Mouse (Mus musculus) neural tube, embryonic 11.5 days (tissue): ENCODE measurements at regions not wholly inside any gene's neighbourhood (a gene's known extent, or its start where the extent isn't known, plus 50 kb on each side); places are given as distances from the start of the nearest gene placed in this dataset.

Experiments used
- ATAC-seq: fragments of 200-750 bp; cut with Nextera tagmentation; 2 replicates; pipeline ENCODE4 v1.8.0; 2017; ENCODE audit warnings: moderate number of reproducible peaks, mild to moderate bottlenecking, moderate TSS enrichment, moderate library complexity; ENCODE audit not compliant: insufficient read depth, low FRiP score, low TSS enrichment
- DNase-seq: peaks from one replicate; pipeline ENCODE4 v3.0.0-alpha.2; 2015; ENCODE audit warnings: low spot score
- H3K27ac ChIP-seq: fragments of 300-500 bp; sonication (generic); 2 replicates; pipeline ENCODE4 v1.5.1; 2014; ENCODE audit warnings: low read depth, mild to moderate bottlenecking, low read length
- H3K27me3 ChIP-seq: fragments of 300-500 bp; sonication (generic); 2 replicates; pipeline ENCODE4 v1.6.1; 2014; ENCODE audit warnings: mild to moderate bottlenecking, low read length, mixed read lengths; ENCODE audit not compliant: control insufficient read depth, insufficient read depth
- H3K36me3 ChIP-seq: fragments of 300-500 bp; sonication (generic); 2 replicates; pipeline ENCODE4 v1.6.1; 2014; ENCODE audit warnings: mild to moderate bottlenecking, low read length, moderate library complexity, mixed read lengths; ENCODE audit not compliant: control insufficient read depth, insufficient read depth
- H3K4me1 ChIP-seq: fragments of 300-500 bp; sonication (generic); 2 replicates; pipeline ENCODE4 v1.6.1; 2014; ENCODE audit warnings: low read length, mixed read lengths; ENCODE audit not compliant: control insufficient read depth, insufficient read depth
- H3K4me2 ChIP-seq: fragments of 300-500 bp; sonication (generic); 2 replicates; pipeline ENCODE4 v1.6.1; 2014; ENCODE audit warnings: low read depth, mild to moderate bottlenecking, moderate library complexity
- H3K4me3 ChIP-seq: fragments of 300-500 bp; sonication (generic); 2 replicates; pipeline ENCODE4 v1.5.1; 2014; ENCODE audit warnings: low read depth, low read length
- H3K9ac ChIP-seq: fragments of 300-500 bp; sonication (generic); 2 replicates; pipeline ENCODE4 v1.6.1; 2014; ENCODE audit warnings: mild to moderate bottlenecking, low read length
- H3K9me3 ChIP-seq: fragments of 300-500 bp; sonication (generic); 2 replicates; pipeline ENCODE4 v1.6.1; 2016; ENCODE audit warnings: low read length; ENCODE audit not compliant: control insufficient read depth
- WGBS: fragments of 180-500 bp; shearing (Covaris S2); extraction: QIAGEN DNeasy Blood & Tissue Kit; methylation state at CpG from one replicate; pipeline ENCODE4 v1.1.7; 2014; 5-methylcytosine and 5-hydroxymethylcytosine counted together

- Histone ChIP-seq H3K27ac (no peak overlapping the region), H3K36me3 (no peaks in the 10 kb centered on the region), H3K4me2 (no peak overlapping the region), H3K9ac (no peak overlapping the region), H3K4me1 (no peaks in the 10 kb centered on the region), H3K27me3 (no peaks in the 10 kb centered on the region), H3K9me3 (no peaks in the 10 kb centered on the region), H3K4me3 (no peak overlapping the region)
- WGBS, result 89% methylated on average over 1 of the region's 1 CpGs
- ATAC-seq (no peak), DNase-seq (no peak)
These were observed 318.1 kb downstream of the Grb14 start for GRCm38 (mm10) chr2:64706646-64707177.

GRCm38 (mm10) chr2:64695974-64696373 is 328.8 kb downstream of the Grb14 start:
- WGBS, result 71% methylated on average over 1 of the region's 1 CpGs
- Histone ChIP-seq H3K27ac (no peak overlapping the region), H3K4me2 (no peak overlapping the region), H3K9ac (no peak overlapping the region), H3K36me3 (no peaks in the 10 kb centered on the region), H3K4me3 (no peak overlapping the region), H3K4me1 (no peaks in the 10 kb centered on the region), H3K9me3 (no peaks in the 10 kb centered on the region), H3K27me3 (no peaks in the 10 kb centered on the region)
- no peak for DNase-seq
- ATAC-seq, result no peak

DNA sequence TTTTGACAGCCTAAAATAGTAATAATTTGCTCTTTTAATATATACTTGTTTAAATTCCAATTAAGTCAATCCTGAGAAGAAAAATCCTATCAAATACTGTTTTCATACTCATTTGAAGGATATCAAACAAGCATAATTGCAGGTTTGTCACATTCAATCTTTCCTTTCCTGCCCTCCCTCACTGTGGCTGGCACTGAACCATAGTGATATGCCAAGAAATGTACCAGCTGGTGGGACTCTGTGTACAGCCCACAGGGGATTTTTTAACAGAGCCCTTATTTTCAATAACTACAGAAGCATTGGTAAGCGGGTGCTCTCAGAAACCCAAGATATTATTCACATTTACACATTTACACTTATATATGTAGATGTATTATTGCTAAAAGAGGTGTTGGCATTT is 333.3 kb downstream of the Grb14 start:
- WGBS, result 85% methylated on average over 1 of the region's 1 CpGs
- Histone ChIP-seq H3K4me1 (no peaks in the 10 kb centered on the region), H3K4me2 (no peak overlapping the region), H3K9me3 (no peaks in the 10 kb centered on the region), H3K27me3 (no peaks in the 10 kb centered on the region), H3K36me3 (no peaks in the 10 kb centered on the region), H3K4me3 (no peak overlapping the region), H3K27ac (no peak overlapping the region), H3K9ac (no peak overlapping the region)
- DNase-seq, result no peak
- ATAC-seq, result no peak

DNA sequence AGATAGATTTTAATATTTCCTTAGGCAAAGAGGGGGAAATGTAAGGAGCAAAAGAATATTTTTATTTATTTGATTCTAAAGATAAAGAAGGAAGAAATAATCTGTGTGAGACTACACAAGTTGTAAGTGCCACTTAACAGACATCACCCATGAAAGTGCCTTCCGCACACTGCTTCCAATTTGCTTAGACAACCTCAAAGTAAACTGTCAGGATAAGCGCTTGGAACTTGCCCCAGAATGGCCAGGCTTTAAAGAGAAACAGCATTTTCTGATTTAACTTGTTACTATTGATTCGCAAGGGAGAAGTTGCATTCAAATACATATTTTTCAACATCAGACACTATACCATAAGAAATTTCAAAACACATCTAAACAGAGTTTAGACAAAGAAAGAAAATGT is 333.8 kb downstream of the Grb14 start:
- ATAC-seq, result no peak
- H3K4me1 ChIP-seq, result no peaks in the 10 kb centered on the region

GRCm38 (mm10) chr2:64686781-64687180 is 338.0 kb downstream of the Grb14 start:
- H3K27me3 ChIP-seq, result no peaks in the 10 kb centered on the region
- WGBS, result 87% methylated on average over 8 of the region's 8 CpGs

More for the DNA sequence above, 333.8 kb downstream of the Grb14 start:
- H3K4me2 ChIP-seq, result no peak overlapping the region
- H3K9me3 ChIP-seq, result no peaks in the 10 kb centered on the region
- DNase-seq, result no peak
- 89% methylated on average over 3 of the region's 3 CpGs for WGBS
- H3K9ac ChIP-seq, result no peak overlapping the region
- no peaks in the 10 kb centered on the region for H3K27me3 ChIP-seq
- no peak overlapping the region for H3K27ac ChIP-seq
- no peak overlapping the region for H3K4me3 ChIP-seq
- no peaks in the 10 kb centered on the region for H3K36me3 ChIP-seq

GRCm38 (mm10) chr2:64649614-64650013 is 375.2 kb downstream of the Grb14 start:
- H3K4me3 ChIP-seq, result no peak overlapping the region
- no peak for DNase-seq
- H3K27ac ChIP-seq, result no peak overlapping the region
- no peaks in the 10 kb centered on the region for H3K27me3 ChIP-seq
- no peak overlapping the region for H3K4me2 ChIP-seq
- no peaks in the 10 kb centered on the region for H3K4me1 ChIP-seq
- H3K36me3 ChIP-seq, result no peaks in the 10 kb centered on the region
- ATAC-seq, result no peak
- no peak overlapping the region for H3K9ac ChIP-seq
- H3K9me3 ChIP-seq, result no peaks in the 10 kb centered on the region
- WGBS, result 93% methylated on average over 1 of the region's 1 CpGs

More at GRCm38 (mm10) chr2:64686781-64687180, 338.0 kb downstream of the Grb14 start:
- Histone ChIP-seq H3K9me3 (no peaks in the 10 kb centered on the region), H3K36me3 (no peaks in the 10 kb centered on the region), H3K4me3 (no peak overlapping the region), H3K4me2 (no peak overlapping the region), H3K9ac (no peak overlapping the region), H3K4me1 (no peaks in the 10 kb centered on the region), H3K27ac (no peak overlapping the region)
- DNase-seq, result no peak
- ATAC-seq, result no peak

DNA sequence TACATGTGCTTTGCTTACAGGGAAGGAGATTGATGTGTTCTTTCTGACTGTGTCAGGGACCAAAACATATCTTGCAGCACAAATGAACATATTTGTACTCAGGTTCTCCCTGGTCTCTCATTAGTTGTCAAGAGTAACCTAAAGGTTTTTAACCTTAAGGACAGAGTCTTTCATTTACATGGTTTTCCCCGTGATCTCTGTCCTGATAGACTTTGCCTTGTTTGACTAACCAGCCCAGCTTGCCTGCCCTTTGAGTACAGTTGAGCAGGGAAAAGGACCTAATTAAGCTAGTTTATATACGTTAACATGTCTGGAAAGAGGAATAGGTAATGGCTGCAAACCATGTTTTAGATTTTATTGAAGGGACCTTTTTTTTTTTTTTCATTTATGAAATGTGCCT is 407.9 kb downstream of the Grb14 start:
- H3K9ac ChIP-seq, result no peak overlapping the region
- H3K27ac ChIP-seq, result no peak overlapping the region
- ATAC-seq (no peak), DNase-seq (no peak)
- H3K36me3 ChIP-seq, result no peaks in the 10 kb centered on the region
- no peak overlapping the region for H3K4me3 ChIP-seq
- H3K4me2 ChIP-seq, result no peak overlapping the region
- H3K27me3 ChIP-seq, result no peaks in the 10 kb centered on the region
- WGBS, result 85% methylated on average over 2 of the region's 2 CpGs
- H3K4me1 ChIP-seq, result no peaks in the 10 kb centered on the region
- H3K9me3 ChIP-seq, result no peaks in the 10 kb centered on the region

DNA sequence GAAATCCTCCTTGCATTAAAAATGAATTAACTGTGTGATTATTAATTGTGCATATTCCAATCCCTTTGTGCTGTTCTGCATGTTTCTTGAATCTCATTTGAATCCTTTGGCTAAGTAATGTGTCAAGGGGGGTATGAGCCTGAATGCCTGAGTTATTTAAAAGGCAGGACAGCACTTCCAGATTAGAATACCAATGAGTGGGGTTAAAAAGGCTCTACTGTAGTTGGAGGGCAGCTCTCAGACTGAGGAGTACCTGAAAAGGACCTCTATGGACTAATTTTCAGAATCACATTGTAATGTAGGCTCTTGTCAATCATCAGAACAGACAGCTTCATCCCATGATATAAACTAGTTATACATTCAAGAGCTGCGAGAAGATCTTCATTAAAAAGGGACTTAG is 417.9 kb downstream of the Grb14 start:
- H3K9ac ChIP-seq, result no peak overlapping the region
- H3K4me3 ChIP-seq, result no peak overlapping the region
- H3K4me1 ChIP-seq, result no peaks in the 10 kb centered on the region
- H3K36me3 ChIP-seq, result no peaks in the 10 kb centered on the region
- no peak for DNase-seq
- 94% methylated on average over 1 of the region's 1 CpGs for WGBS
- H3K27ac ChIP-seq, result no peak overlapping the region
- H3K27me3 ChIP-seq, result no peaks in the 10 kb centered on the region
- no peak for ATAC-seq
- no peak overlapping the region for H3K4me2 ChIP-seq
- no peaks in the 10 kb centered on the region for H3K9me3 ChIP-seq

GRCm38 (mm10) chr2:64582258-64582657 is 442.5 kb downstream of the Grb14 start:
- ATAC-seq, result no peak
- Histone ChIP-seq H3K36me3 (no peaks in the 10 kb centered on the region), H3K9ac (no peak overlapping the region), H3K4me1 (no peaks in the 10 kb centered on the region), H3K9me3 (no peaks in the 10 kb centered on the region), H3K4me2 (no peak overlapping the region), H3K4me3 (no peak overlapping the region), H3K27ac (no peak overlapping the region), H3K27me3 (no peaks in the 10 kb centered on the region)
- no peak for DNase-seq
- WGBS, result 45% methylated on average over 3 of the region's 3 CpGs
